In the genomic region with DNA sequence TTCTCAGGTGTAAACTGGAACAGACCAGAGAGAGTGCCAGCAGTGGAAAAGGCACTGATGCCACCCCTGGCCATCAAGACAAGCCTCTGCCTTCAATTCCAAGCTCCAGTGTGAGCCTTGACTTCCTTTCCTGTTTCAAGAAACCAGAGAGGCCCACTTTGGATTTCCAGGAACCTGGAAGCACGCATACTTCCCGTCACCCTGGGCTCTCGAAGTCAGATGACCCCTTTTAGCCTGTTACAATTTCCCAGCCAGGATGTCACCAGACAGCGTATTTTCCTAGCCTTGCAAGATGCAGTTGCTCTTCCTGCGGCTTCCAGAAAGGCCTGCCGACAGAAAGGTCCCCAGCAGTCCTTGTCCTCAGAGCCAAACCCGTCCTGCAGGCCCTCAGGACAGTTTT, we compare ENCODE assay signal across 12 mouse cellular contexts.
DNase-seq lines count a peak whose midpoint lies in the region; ATAC-seq and TF ChIP-seq lines count a peak whose summit lies in the region.
"Had no signal": no experiment of that assay in that cellular context is flagged by ENCODE, and none has a peak within 500 bp of the region (broad histone marks: within the 10 kb centered on the region; RNA-seq: fewer than 3 reads in every experiment).

No protein-coding gene starts in this region.

- no peak for ATAC-seq in forebrain, embryonic 12.5 days (ENCODE audit: low FRiP score)
- no peak for ATAC-seq in forebrain, postnatal 0 days
- ATAC-seq in kidney, embryonic 15.5 days (replicated peaks; ENCODE audit: low FRiP score), result no peak; the same call in 1 of the 2 replicates
- no peak for ATAC-seq in midbrain, embryonic 12.5 days (ENCODE audit: low FRiP score, low read depth)
- ATAC-seq in midbrain, embryonic 15.5 days (replicated peaks), result no peak
- ATAC-seq in midbrain, embryonic 14.5 days (ENCODE audit: low FRiP score, low TSS enrichment), result no peak

- no peak for DNase-seq in forebrain, postnatal 0 days
- DNase-seq in kidney, adult 2 months, result peak; percentile 35
- DNase-seq in midbrain, embryonic 14.5 days, result peak; percentile 16
- no peak for DNase-seq in layer of hippocampus, postnatal 25 days (ENCODE audit: extremely low spot score in 1 of 2, low spot score in 1 of 2)
- DNase-seq: cerebellum, adult 8-10 months; gastrocnemius, adult 2 months; liver, embryonic 13.5 days had no signal

- no peaks in the 10 kb centered on the region for H3K9me3 ChIP-seq in forebrain, embryonic 12.5 days
- H3K9me3 ChIP-seq in forebrain, postnatal 0 days (ENCODE audit: low read length), result no peaks in the 10 kb centered on the region
- H3K9me3 ChIP-seq in kidney, embryonic 15.5 days (replicated peaks), result no peaks in the 10 kb centered on the region
- no peaks in the 10 kb centered on the region for H3K9me3 ChIP-seq in midbrain, embryonic 12.5 days
- no peaks in the 10 kb centered on the region for H3K9me3 ChIP-seq in midbrain, embryonic 15.5 days
- no peaks in the 10 kb centered on the region for H3K9me3 ChIP-seq in midbrain, embryonic 14.5 days (ENCODE audit: control insufficient read depth, low read length)
- H3K9me3 ChIP-seq: embryonic facial prominence, embryonic 15.5 days; liver, embryonic 13.5 days had no signal

- H3K9ac ChIP-seq in forebrain, embryonic 12.5 days, result no peak overlapping the region
- H3K9ac ChIP-seq in forebrain, postnatal 0 days, result no peak overlapping the region
- H3K9ac ChIP-seq in kidney, embryonic 15.5 days, result no peak overlapping the region
- 0 out of 2 replicates have a peak overlapping the region, but pooled peaks have one; percentile 11 for H3K9ac ChIP-seq in midbrain, embryonic 12.5 days (replicated peaks)
- H3K9ac ChIP-seq in midbrain, embryonic 15.5 days, result no peak overlapping the region
- H3K9ac ChIP-seq in midbrain, embryonic 14.5 days (replicated peaks; ENCODE audit: low read length), result no peak overlapping the region
- H3K9ac ChIP-seq: embryonic facial prominence, embryonic 15.5 days; liver, embryonic 13.5 days had no signal

- peaks cover 89% of the 10 kb centered on the region for H3K27me3 ChIP-seq in forebrain, embryonic 12.5 days
- peaks cover 2% of the 10 kb centered on the region; the same call in 1 of the 2 replicates for H3K27me3 ChIP-seq in forebrain, postnatal 0 days (ENCODE audit: insufficient read depth, low read length)
- H3K27me3 ChIP-seq in kidney, adult 2 months (replicated peaks; ENCODE audit: control insufficient read depth, insufficient read depth, low read length), result no peaks in the 10 kb centered on the region
- H3K27me3 ChIP-seq in kidney, embryonic 15.5 days, result 0 out of 2 replicates have a peak, but pooled peaks cover 3% of the 10 kb centered on the region
- H3K27me3 ChIP-seq in midbrain, embryonic 12.5 days, result peaks cover 98% of the 10 kb centered on the region
- H3K27me3 ChIP-seq in midbrain, embryonic 15.5 days (replicated peaks), result peaks cover 81% of the 10 kb centered on the region
- H3K27me3 ChIP-seq in midbrain, embryonic 14.5 days (ENCODE audit: control insufficient read depth, insufficient read depth, low read length), result peaks cover 96% of the 10 kb centered on the region
- H3K27me3 ChIP-seq: embryonic facial prominence, embryonic 15.5 days; liver, embryonic 13.5 days had no signal

- WGBS in forebrain, embryonic 12.5 days, result 19% methylated on average over 7 of the region's 7 CpGs
- 24% methylated on average over 7 of the region's 7 CpGs for WGBS in forebrain, postnatal 0 days
- WGBS in kidney, adult 2 months, result 40% methylated on average over 7 of the region's 7 CpGs
- 30% methylated on average over 7 of the region's 7 CpGs for WGBS in kidney, embryonic 15.5 days
- WGBS in midbrain, embryonic 12.5 days, result 14% methylated on average over 7 of the region's 7 CpGs
- 9% methylated on average over 7 of the region's 7 CpGs for WGBS in midbrain, embryonic 15.5 days
- WGBS in midbrain, embryonic 14.5 days, result 19% methylated on average over 7 of the region's 7 CpGs

- peaks cover 43% of the 10 kb centered on the region for H3K4me1 ChIP-seq in forebrain, embryonic 12.5 days
- H3K4me1 ChIP-seq in forebrain, postnatal 0 days (ENCODE audit: insufficient read depth), result 0 out of 2 replicates have a peak, but pooled peaks cover 11% of the 10 kb centered on the region
- no peaks in the 10 kb centered on the region for H3K4me1 ChIP-seq in kidney, adult 2 months (ENCODE audit: control insufficient read depth, insufficient read depth, low read length)
- H3K4me1 ChIP-seq in kidney, embryonic 15.5 days, result peaks cover 19% of the 10 kb centered on the region
- H3K4me1 ChIP-seq in midbrain, embryonic 12.5 days, result peaks cover 22% of the 10 kb centered on the region
- peaks cover 16% of the 10 kb centered on the region for H3K4me1 ChIP-seq in midbrain, embryonic 15.5 days
- H3K4me1 ChIP-seq in midbrain, embryonic 14.5 days (ENCODE audit: control insufficient read depth, insufficient read depth, low read length), result peaks cover 16% of the 10 kb centered on the region

- no peak for TF ChIP-seq CTCF in forebrain, postnatal 0 days (IDR thresholded peaks at IDR 0.05; ENCODE audit: low read depth)
- TF ChIP-seq CTCF in kidney, adult 2 months (conservative IDR thresholded peaks at IDR 0.05; ENCODE audit: insufficient read depth, insufficient read length, low read depth, low read length), result no peak

- no peak overlapping the region for H3K4me3 ChIP-seq in forebrain, embryonic 12.5 days (replicated peaks)
- no peak overlapping the region for H3K4me3 ChIP-seq in forebrain, postnatal 0 days (ENCODE audit: low read depth, low read length)
- H3K4me3 ChIP-seq in kidney, adult 2 months (ENCODE audit: insufficient read depth, low read depth, low read length), result no peak overlapping the region
- no peak overlapping the region for H3K4me3 ChIP-seq in kidney, embryonic 15.5 days (replicated peaks)
- H3K4me3 ChIP-seq in midbrain, embryonic 12.5 days, result no peak overlapping the region
- no peak overlapping the region for H3K4me3 ChIP-seq in midbrain, embryonic 15.5 days
- no peak overlapping the region for H3K4me3 ChIP-seq in midbrain, embryonic 14.5 days (replicated peaks; ENCODE audit: low read depth, low read length)
- H3K4me3 ChIP-seq: embryonic facial prominence, embryonic 15.5 days; gastrocnemius, adult 2 months; liver, embryonic 13.5 days had no signal

- H3K27ac ChIP-seq in forebrain, embryonic 12.5 days, result peak overlapping the region; percentile 61; the same call in 1 of the 2 replicates
- no peak overlapping the region for H3K27ac ChIP-seq in forebrain, postnatal 0 days (ENCODE audit: low read depth, low read length)
- no peak overlapping the region for H3K27ac ChIP-seq in kidney, adult 2 months (ENCODE audit: insufficient read depth, low read depth, low read length)
- no peak overlapping the region for H3K27ac ChIP-seq in kidney, embryonic 15.5 days
- H3K27ac ChIP-seq in midbrain, embryonic 12.5 days (replicated peaks), result 0 out of 2 replicates have a peak overlapping the region, but pooled peaks have one; percentile 21
- no peak overlapping the region for H3K27ac ChIP-seq in midbrain, embryonic 15.5 days
- no peak overlapping the region for H3K27ac ChIP-seq in midbrain, embryonic 14.5 days (replicated peaks; ENCODE audit: low read depth, low read length)
- H3K27ac ChIP-seq: embryonic facial prominence, embryonic 15.5 days; gastrocnemius, adult 2 months; liver, embryonic 13.5 days had no signal

- H3K4me2 ChIP-seq in forebrain, embryonic 12.5 days, result no peak overlapping the region
- no peak overlapping the region for H3K4me2 ChIP-seq in forebrain, postnatal 0 days (ENCODE audit: low read depth)
- no peak overlapping the region for H3K4me2 ChIP-seq in kidney, embryonic 15.5 days
- H3K4me2 ChIP-seq in midbrain, embryonic 12.5 days (replicated peaks), result 0 out of 2 replicates have a peak overlapping the region, but pooled peaks have one; percentile 9
- H3K4me2 ChIP-seq in midbrain, embryonic 15.5 days, result no peak overlapping the region
- no peak overlapping the region; the same call in 1 of the 2 replicates for H3K4me2 ChIP-seq in midbrain, embryonic 14.5 days (ENCODE audit: low read length)
- H3K4me2 ChIP-seq: liver, embryonic 13.5 days had no signal

- TF ChIP-seq POLR2A in kidney, adult 2 months (IDR thresholded peaks at IDR 0.05; ENCODE audit: low read depth, low read length), result no peak

- no peaks in the 10 kb centered on the region for H3K36me3 ChIP-seq in forebrain, embryonic 12.5 days (replicated peaks)
- H3K36me3 ChIP-seq in forebrain, postnatal 0 days (ENCODE audit: insufficient read depth), result no peaks in the 10 kb centered on the region
- no peaks in the 10 kb centered on the region for H3K36me3 ChIP-seq in kidney, adult 2 months (ENCODE audit: control insufficient read depth, insufficient read depth, low read length)
- no peaks in the 10 kb centered on the region for H3K36me3 ChIP-seq in kidney, embryonic 15.5 days
- no peaks in the 10 kb centered on the region for H3K36me3 ChIP-seq in midbrain, embryonic 12.5 days
- H3K36me3 ChIP-seq in midbrain, embryonic 15.5 days (replicated peaks), result no peaks in the 10 kb centered on the region
- H3K36me3 ChIP-seq in midbrain, embryonic 14.5 days (ENCODE audit: control insufficient read depth, insufficient read depth, low read length), result no peaks in the 10 kb centered on the region
- H3K36me3 ChIP-seq: embryonic facial prominence, embryonic 15.5 days; liver, embryonic 13.5 days had no signal

Comparison
In these comparisons a context has a peak if more than half of its experiments do, and no peak if none do; other contexts are left out.
1. H3K27ac ChIP-seq: peak in forebrain, embryonic 12.5 days (single experiment) and midbrain, embryonic 12.5 days (single experiment); none in forebrain, postnatal 0 days (single experiment), kidney, adult 2 months (single experiment), kidney, embryonic 15.5 days (single experiment), midbrain, embryonic 15.5 days (single experiment) and midbrain, embryonic 14.5 days (single experiment).
2. DNase-seq: peak in kidney, adult 2 months (single experiment) and midbrain, embryonic 14.5 days (single experiment); none in forebrain, postnatal 0 days (single experiment) and layer of hippocampus, postnatal 25 days (0 of 2).